Mouse (Mus musculus): ENCODE data around the gene Mtus2. TPM values are rescaled to one million over a fixed set of nuclear protein-coding genes. Genes with fewer than 3 reads are reported as not detected.
"Not testable (repeated sequence)": the region's sequence is repeated elsewhere in the genome, so short reads cannot be mapped to it uniquely, and the experiment has no call there.

Gene Mtus2
- total RNA-seq (2021) = 10 to 100 TPM; 82.2 to 93.8 TPM
- long read RNA-seq, experiment 1, transcript Mtus2-205 (9 exons, 1,792 nt) = major isoform, 55 of 84 reads
- long read RNA-seq, experiment 1, partial matches to known transcripts = 4 of 84 reads
- long read RNA-seq, experiment 1, other reads (novel, unspliced or antisense) = 23 of 84 reads
- long read RNA-seq, experiment 2, transcript Mtus2-205 (9 exons, 1,792 nt) = major isoform, 38 of 63 reads
- long read RNA-seq, experiment 2, partial matches to known transcripts = 24 of 63 reads
- long read RNA-seq, experiment 2, other reads (novel, unspliced or antisense) = 1 of 63 reads

DNA sequence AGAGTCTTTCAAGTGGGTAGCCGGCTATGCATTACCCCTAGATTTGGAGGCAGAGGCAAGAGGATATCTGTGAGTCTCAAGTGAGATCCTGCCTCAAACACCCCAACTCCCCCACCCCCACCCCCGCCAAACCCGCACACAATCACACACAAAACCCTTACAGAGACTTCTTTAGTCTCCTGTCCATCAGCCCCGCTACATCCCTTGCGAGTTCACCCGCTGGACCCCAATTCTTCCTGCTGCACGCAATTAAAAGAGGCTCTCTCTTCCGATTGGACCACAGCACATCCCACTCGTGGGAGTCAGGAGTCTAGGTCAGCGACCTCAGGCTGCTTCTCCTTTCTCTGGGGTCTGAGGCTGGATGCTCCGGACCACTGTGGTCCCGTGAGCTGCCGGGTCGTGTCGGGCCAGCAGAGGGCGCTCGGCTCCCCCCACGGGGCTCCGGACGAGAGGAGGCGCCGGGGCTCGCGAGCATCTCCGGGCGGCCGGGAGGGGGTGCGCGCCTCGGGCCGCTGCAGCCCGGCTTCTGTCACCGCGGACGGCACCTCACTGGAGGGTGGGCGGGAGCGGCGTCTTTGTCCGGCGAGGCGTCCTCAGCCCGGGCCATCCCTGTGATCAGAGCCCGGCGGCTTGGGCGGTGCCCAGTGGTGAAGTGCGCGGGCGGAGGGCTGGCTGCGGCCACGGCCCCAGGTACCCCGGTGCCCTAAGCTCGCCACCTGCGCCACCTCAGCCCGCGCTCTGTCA lies at the start of gene Mtus2:
Mtus2 (plus strand) TSS at position 500 of the 744 bp plus-strand sequence.
- DNase-seq = peak; percentile 68 to 86

DNA sequence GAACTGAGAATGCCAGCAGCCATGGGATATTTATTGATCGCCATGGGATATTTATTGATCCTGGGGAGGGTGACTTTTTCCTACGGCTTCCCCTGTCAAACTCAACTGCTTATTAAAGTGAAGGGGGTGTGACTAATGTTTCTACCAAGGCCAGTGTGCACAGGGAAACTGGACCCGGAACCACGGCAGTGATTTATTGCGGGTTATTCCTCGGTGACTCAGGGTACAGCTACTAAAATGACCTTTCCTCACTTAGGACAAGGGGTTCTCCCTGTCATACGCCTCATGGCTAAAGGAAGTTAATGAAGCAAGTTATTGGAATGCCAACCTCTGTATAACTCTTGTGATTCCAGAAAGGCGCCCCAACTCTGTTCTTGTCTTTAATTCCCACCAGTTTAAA lies 49.3 kb upstream of the Mtus2 start:
- no peak for DNase-seq

DNA sequence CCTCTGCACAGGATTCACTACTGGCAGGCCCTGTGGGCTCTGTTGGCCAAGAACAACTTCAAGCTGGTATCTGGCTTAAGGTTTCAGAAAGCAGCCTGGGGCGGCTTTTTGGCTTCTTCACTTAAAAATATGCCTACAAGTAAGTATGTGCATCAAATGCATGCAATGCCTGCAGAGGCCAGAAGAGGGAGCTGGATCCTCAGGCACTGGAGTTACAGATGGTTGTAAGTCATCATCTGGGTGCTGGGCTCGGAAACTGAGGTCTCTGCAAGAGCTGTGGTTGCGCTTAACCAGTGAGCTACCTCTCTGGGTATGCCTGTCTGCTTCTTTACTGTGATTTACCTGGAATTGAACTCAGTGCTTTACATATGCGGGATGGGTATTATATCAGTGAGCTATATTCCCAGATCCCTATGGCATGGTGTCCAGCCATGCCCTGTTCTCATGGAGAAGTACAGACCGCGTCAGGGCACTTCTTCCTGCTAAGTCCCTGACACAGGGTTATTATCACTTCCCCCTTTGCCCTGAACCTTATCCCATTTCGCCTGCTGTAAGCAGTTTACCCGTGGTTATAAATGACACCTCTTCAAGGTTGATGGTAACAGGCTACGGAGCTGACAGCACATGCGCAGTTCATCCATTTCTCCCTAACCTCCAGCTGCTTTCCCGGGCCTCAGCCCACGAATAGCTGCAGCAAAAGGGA lies 46.2 kb upstream of the Mtus2 start:
- DNase-seq = peak in 1 of 2 experiments; percentile 39

DNA sequence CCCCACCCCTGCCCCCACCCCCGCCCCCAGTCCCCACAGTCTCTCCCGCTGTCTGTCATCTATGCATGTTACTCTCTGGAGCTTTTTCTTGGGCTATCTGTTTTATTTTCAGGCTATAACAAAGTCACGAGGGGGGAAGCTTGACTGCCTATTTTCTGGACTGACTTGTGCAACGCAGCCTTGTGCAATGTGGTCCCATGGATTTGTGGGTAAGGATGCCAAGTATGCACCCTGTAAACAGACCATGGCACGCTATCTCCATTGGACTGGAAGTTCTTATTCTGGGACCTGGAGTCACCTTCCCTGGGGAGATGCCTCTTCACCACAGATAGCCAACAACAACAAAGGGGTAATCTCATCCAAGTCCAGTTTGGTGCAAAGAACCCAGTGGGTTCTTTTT lies 45.4 kb upstream of the Mtus2 start:
- peak; percentile 68 to 72 for DNase-seq

DNA sequence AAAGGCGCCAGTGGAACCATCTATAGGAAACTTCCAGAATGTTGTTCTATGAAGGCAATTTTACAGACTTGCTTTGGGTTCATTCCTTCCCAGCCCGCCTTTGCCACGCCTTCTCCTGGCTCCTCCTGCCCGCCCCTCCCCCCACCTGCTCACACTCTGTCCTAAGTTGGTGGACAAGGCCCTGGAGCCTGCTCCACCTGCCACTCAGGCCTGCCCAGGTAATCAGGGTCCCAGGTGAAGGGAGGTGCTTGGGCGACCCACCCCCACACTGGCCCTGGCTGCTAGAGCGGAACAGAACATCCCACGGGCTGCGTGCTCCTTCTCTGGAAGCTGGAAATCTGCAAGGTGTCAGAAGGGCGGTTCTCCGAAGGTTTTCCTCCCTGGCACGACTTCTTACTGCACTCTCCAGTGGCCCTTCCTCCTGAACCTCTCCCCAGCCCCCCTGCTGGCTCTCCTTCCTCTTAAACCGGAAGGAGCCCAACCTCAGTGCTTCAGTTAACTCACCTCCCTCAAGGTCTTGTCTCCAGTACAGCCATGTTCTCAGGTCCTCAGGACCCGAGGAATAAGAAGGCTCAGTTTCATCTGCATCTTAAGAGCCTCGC lies 43.8 kb upstream of the Mtus2 start:
- DNase-seq = peak in 1 of 2 experiments; percentile 49

DNA sequence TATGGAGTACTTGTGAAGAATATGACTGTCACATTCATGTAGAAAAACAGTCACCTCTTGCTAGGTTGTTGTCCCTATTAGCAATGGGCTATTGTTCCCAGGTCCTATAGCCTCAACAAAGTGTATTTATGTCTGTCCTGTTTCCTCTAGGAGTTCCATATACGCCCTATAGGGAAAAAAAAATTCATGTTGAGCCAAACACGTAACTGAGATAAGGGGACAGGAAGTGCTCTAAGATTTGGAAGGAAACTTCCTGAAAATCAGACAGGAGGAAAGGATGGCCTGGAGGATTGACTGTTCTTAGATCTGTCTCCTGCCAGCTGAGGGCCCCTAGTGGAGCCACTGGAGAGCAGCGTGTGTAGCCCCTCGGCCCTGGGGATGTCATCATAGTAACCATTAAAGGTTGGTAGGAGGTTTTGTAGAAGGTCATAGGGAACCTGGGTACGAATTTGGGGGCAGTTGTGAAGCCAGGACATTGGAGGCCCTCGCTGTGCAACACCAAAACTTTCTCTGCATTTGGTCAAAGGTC lies 42.0 kb upstream of the Mtus2 start:
- DNase-seq = no peak

DNA sequence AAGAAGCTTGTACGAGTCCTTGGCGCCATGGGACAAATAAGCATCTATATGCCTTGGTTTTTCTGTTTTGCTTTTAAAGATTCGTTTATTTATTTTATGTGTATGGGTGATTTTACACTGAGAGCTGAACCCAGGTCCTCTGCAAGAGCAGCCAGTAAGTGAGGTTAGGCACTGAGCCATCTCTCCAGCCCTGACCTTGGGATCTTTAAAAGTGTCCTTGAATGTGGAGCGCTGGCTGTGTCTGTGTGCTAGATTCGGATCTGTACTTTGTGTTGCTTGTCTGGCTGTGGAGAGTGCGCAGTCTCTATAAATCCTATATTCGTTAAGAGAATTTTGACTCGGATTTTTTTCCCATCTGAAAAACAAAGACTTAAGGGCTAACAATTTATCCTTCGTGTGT lies 40.9 kb upstream of the Mtus2 start:
- no peak for DNase-seq

DNA sequence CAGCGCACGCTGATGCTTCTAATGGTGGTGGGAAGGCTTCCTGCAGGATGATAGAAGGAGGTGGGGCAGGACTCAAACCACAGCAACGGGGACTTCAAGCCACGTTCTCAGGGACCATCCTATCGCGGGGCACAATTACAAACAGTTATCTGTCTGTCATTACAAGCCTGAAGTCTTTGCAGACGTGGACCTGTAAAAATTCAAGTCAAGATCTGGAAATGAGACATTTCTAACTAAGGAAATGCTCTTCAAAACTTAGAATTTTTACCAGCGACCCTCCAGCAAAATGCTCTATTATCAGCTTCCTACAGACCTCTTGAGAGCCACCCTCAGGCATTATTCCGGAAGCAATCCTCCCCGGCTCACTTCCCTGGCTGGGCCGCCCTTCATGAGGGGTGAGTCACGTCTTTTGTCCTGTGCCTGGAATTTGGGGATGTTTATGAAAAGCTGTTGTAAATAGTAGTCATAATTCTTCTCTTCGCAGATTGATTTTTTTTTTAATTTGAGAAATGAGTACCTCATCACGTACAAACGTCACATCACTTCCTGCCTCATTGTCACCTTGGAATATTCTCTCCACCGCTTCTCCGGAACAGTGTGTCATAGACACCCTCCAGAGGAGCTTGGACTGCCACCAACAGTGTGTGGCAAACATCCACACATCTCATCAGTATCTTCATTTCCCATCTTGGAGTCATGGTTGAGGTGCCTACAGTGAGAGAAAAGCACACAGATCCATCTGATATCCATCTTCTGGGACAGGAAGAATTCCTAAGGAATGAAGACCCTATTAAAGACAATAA lies 38.9 kb upstream of the Mtus2 start:
- DNase-seq = peak; percentile 35 to 69

DNA sequence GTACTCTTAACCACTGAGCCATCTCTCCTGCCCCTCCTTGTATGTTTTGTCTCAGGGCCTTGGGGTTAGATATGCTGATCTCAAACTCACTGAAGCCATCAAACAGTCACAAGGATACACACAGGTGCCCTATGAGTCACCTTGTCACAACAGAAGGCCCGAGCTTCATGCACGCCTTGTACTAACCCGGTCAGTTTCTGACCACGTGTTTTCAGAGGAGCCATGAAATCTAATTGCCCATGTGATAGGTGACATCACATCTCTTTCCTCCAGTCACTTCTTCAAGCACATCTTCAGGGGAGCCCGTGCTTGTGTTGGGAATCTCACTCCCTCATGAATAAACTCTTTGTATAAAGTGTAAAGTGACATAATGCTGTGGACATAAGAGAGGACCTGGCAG lies 32.5 kb upstream of the Mtus2 start:
- DNase-seq = no peak

DNA sequence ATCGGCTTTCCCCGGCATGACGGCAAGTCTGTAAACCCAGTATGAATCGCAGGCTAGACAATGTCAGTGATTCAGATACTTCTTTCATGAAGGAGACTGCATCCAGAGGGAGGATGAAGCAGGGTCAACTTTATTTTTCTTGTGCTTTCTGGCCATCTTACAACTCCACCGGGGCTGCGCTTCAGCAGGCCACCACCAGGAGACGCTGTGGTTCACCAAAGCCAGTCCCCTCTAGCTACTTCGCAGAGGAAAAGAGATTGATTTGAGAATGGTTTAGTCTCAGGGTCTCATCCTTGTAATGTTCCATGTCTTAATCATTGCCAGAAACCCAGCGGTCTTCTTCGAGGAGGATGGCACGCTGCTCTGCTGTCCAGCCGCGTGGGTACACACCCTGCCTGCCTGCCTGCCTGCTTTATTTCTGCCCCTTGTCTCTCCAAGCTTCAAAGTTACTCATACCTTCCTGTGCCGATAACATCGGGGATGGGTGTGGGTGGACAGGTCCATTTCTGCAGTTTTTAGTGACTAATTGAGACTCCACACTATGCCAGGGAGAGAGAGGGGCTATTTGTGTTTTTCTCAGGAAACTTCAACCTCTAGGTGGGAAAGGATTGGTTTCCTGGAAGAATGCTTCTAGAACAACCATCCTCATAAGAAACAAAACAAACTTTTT lies 31.1 kb upstream of the Mtus2 start:
- DNase-seq = no peak

DNA sequence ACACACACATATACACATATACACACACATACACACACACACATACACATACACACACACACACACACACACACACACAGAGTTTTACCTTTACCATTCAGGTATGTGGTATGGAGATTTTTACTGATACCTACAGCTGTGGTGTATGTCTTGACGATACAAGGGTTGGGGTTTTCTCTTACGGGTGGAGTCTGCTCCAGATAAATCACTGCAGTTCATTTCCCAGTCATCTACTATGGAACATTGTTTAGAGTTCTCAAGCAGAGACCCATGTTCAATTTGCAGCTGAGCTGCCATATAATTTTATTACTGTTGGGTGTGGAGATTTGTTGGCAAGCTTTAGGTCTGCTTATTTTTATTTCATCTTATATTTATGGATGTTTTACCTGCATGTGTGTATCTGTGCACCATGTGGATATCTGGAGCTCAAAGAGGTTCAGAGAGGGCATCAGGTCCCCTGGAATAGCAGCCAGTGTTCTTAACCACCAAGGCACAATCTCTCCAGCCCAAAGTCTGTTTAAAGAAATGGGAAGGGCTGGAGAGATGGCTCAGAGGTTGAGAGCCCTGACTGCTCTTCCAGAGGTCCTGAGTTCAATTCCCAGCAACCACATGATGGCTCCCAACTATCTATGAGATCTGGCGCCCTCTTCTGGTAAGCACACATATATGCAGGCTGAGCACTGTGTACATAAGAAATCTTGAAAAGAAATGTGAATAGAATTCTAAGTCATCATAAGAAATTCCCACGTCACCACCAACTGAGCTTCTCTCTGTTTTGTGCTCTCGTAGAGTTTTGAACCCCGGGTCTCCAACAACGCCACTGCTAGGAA lies 28.2 kb upstream of the Mtus2 start:
- no peak for DNase-seq

DNA sequence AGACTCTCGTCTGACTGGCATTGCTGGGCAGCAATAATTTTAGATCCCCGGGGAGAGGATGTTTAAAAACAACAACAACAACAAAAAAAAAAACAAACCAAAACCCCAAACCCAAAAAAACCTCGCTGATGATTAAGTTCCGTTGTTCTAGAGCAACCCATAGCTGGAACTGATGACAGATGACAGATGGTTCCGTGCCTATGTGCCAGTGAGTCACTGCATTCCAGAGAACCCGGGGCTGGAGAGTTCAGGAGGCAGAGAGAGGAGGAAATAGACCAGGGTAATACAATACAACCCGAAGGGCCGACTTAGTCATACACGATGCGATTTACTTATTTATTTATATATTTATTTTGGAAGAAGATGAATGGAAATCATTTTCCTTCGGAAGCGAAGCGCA lies 22.0 kb upstream of the Mtus2 start:
- no peak for DNase-seq

DNA sequence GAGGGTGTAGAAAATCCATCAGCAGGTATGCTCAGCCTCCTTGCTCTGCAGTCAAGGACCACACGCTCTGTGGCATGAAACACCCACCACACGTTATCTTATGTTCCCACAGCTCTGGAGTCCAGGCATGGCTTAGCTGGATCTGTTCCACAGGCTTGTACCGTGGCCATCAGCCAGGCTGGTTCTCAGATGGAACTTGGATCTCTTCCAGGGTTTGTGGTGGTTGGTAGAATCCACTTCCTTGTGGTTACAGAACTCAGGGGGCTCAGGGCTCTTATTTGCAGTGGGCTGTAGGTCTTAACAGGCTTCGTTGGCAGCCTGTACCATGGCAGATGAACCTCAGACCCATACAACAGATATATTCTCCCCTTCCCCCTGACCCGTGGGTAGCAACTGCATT lies 17.9 kb upstream of the Mtus2 start:
- peak; percentile 59 for DNase-seq

DNA sequence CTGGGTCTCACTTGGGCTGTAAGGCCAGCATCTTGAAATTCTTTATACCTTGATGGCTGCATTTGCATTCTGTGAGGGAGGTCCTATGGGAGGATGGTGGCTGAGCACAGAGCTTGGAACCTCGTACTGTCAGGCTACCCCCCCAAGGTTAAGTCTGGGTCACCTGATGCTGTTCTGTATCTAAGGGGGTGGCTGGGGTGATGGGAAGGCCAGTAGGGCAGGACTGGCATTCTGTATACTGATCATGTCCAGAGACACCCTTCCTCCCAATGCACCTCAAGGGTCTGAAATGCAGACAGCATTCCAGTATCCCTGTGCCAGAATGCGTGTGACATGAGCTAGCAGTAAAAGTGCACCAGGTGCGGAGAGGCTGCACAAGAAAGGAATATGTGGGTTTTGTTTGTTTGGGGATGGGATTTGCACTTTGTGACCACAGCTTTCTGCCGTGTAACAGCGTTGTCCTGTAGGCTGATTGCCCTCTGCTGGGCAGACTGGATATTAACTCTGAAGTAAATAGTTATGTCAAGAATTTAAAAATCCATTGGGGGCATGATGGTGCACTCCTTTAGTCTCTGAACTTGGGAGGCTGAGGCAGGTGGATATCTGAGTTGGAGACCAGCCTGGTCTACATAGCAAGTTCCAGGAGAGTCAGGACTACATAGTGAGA lies 12.0 kb upstream of the Mtus2 start:
- DNase-seq = peak in 1 of 2 experiments; percentile 39

DNA sequence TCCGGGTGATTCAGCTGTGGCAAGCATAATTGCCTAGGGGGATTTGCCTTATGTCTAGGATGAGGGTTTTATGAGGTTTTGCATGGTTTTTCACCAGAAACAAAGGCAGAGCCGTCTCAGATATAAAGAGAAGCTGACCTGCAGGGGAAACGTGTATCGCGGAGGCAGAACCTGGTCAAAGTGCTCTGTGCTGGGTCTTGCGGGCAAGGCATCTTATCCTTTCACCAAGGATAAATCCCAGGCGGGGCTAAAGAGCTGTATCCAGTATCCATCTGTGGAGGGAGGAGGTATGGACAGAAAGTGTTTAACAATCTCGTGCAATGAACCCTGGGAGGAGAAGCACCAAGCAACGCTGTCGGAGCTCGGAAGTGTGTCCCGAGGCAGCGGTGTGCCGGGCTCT lies 7.2 kb upstream of the Mtus2 start:
- DNase-seq = no peak

DNA sequence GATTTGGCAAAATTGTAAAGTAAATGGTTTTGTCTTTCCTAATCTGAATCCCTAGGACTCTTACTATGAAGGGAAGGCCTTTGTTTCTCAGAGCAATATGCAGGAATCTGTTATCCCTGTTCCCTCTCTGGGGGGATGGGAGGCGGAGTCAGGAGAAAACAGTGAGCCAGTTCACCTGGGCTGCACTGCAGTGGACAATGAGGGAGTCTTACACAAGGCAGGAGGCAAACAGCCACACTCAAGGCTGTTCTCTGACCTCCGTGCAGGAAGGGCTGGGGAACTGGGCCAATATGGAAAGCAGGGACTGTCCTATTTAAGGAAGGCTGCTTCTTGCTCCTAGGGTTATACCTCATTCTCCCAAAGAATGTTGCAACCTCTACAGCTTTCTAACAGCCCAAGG lies 5.4 kb upstream of the Mtus2 start:
- DNase-seq = no peak

DNA sequence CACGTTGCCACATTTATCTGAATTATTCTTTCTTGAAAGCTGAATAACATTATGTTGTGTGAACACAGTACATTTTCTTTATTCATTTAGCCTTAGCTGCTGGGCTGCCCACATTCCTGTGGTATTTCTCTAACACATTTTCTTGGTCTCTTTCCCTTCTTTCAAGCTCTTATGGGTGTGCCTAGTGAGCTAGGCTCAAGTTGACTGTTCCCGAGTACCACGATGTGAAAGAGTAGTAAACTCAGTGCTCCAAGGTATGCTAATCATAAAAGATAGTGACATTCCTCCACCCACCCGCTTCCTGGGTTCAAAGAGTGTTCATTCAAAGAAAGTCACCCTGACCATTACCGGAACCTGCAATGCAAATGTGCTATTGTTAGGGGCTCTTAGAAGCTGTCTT lies 3.9 kb upstream of the Mtus2 start:
- DNase-seq = not testable (repeated sequence)

DNA sequence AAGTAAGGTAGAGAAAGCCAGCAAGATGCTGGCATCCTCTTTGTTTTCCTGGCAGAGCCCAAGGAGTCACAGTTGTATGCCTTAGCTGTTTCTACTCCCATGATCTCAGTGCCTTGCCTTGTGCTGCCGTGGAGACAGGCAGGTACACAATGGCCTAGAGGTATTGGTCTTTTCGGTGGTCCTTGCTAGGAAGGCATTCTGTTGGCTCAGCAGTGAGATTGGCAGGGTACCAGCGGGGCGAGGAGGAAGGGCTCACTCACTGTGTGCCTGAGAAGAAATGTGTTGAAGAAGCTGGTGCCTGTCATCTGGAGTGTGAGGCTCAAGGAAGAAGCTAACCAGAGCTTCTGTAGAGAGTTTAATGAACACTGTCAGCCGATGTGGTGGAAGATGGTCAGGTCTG lies 1.4 kb upstream of the Mtus2 start:
- DNase-seq = no peak

DNA sequence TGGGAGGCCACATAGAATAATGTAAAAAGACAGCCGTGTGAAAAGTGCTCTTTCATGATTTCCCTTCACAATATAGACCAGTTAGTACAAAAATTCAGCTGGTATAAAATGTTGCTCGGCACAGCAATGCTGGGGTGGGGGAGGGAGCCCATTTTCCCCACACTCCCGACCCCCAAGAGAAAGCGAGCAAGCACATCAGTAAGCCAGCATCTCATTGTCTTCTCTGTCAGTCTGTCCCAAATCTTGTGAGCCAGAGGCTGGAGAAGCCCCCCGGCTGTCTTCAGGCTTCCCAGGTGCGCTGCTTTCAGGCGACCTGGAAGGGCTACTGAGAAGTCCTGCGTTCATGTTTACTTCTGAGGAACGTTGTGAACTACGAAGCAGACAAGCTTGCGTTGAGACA lies 699 bp upstream of the Mtus2 start:
- DNase-seq = no peak
